Mouse (Mus musculus) urinary bladder, postnatal 36 days (tissue): ENCODE measurements around the gene Rassf1.

ENCODE experiments used
- DNase-seq, 2 experiments: peaks; one replicate each; pipeline ENCODE4 v3.0.0; 2022; ENCODE audit warnings: low spot score in 2 of 2, mixed read lengths in 1 of 2

The Rassf1 gene

GRCm38 (mm10) chr9:107601275-107601674 is 49.9 kb downstream of the Rassf1 start:
- DNase-seq, result no peak

GRCm38 (mm10) chr9:107602068-107602648 is 50.8 kb downstream of the Rassf1 start:
- peak; percentile 83 to 91 for DNase-seq

- no peak for DNase-seq
Observed at GRCm38 (mm10) chr9:107603251-107603650, 51.9 kb downstream of the Rassf1 start.

GRCm38 (mm10) chr9:107605041-107605661 is 53.8 kb downstream of the Rassf1 start:
- DNase-seq, result no peak

- DNase-seq, result peak; percentile 54 to 59
Observed at GRCm38 (mm10) chr9:107606591-107606990, 55.2 kb downstream of the Rassf1 start.

- DNase-seq, result no peak
Observed at GRCm38 (mm10) chr9:107607036-107607435, 55.7 kb downstream of the Rassf1 start.

GRCm38 (mm10) chr9:107607653-107608245 is 56.4 kb downstream of the Rassf1 start:
- DNase-seq, result no peak

GRCm38 (mm10) chr9:107608741-107609432 is 57.5 kb downstream of the Rassf1 start, which contains the start of gene Sema3b:
Gene Sema3b, minus strand, starts transcription at chr9:107609229.
- DNase-seq, result no peak

GRCm38 (mm10) chr9:107609433-107609830 is 58.1 kb downstream of the Rassf1 start:
- no peak for DNase-seq

GRCm38 (mm10) chr9:107611456-107612190 is 60.3 kb downstream of the Rassf1 start:
- no peak for DNase-seq
